Mouse (Mus musculus) hindbrain, embryonic 11.5 days (tissue): ENCODE measurements around the gene Bsph1. TPM values are rescaled to one million over a fixed set of nuclear protein-coding genes. Genes with fewer than 3 reads are reported as not detected.
"Not testable (repeated sequence)": the region's sequence is repeated elsewhere in the genome, so short reads cannot be mapped to it uniquely, and the experiment has no call there.

Source experiments
- ATAC-seq: fragments of 200-750 bp; cut with Nextera tagmentation; 2 replicates; pipeline ENCODE4 v1.8.0; 2017; ENCODE audit warnings: mild to moderate bottlenecking, moderate TSS enrichment, moderate library complexity; ENCODE audit not compliant: low FRiP score
- DNase-seq: peaks from one replicate; pipeline ENCODE4 v3.0.0-alpha.2; 2015; ENCODE audit warnings: low spot score
- H3K27ac ChIP-seq: fragments of 300-500 bp; sonication (generic); 2 replicates; pipeline ENCODE4 v1.5.1; 2014; ENCODE audit warnings: mild to moderate bottlenecking, low read depth, low read length
- H3K27me3 ChIP-seq: fragments of 300-500 bp; sonication (generic); 2 replicates; pipeline ENCODE4 v1.6.1; 2014; ENCODE audit warnings: mild to moderate bottlenecking, low read length, moderate library complexity, mixed read lengths; ENCODE audit not compliant: control insufficient read depth, insufficient read depth
- H3K36me3 ChIP-seq: fragments of 300-500 bp; sonication (generic); 2 replicates; pipeline ENCODE4 v1.6.1; 2014; ENCODE audit warnings: mild to moderate bottlenecking, low read length, moderate library complexity, mixed read lengths; ENCODE audit not compliant: control insufficient read depth, insufficient read depth
- H3K4me1 ChIP-seq: fragments of 300-500 bp; sonication (generic); replicated peaks from 2 replicates; pipeline ENCODE4 v1.6.1; 2014; ENCODE audit warnings: low read length, mixed read lengths; ENCODE audit not compliant: control insufficient read depth, insufficient read depth
- H3K4me2 ChIP-seq: fragments of 300-500 bp; sonication (generic); replicated peaks from 2 replicates; pipeline ENCODE4 v1.6.1; 2014; ENCODE audit warnings: mild to moderate bottlenecking, low read depth, low read length
- H3K4me3 ChIP-seq: fragments of 300-500 bp; sonication (generic); 2 replicates; pipeline ENCODE4 v1.5.1; 2014; ENCODE audit warnings: low read depth, low read length
- H3K9ac ChIP-seq: fragments of 300-500 bp; sonication (generic); 2 replicates; pipeline ENCODE4 v1.6.1; 2014; ENCODE audit warnings: low read depth, low read length
- H3K9me3 ChIP-seq: fragments of 300-500 bp; sonication (generic); 2 replicates; pipeline ENCODE4 v1.6.1; 2016; ENCODE audit warnings: low read length; ENCODE audit not compliant: control insufficient read depth
- WGBS: fragments of 180-500 bp; shearing (Covaris S2); extraction: QIAGEN DNeasy Blood & Tissue Kit; methylation state at CpG from one replicate; pipeline ENCODE4 v1.1.7; 2014; 5-methylcytosine and 5-hydroxymethylcytosine counted together
- polyA plus RNA-seq: library from polyadenylated mRNA; unstranded; fragments of >200 nt; fragmentation: Nextera tagmentation; extraction: Ambion mirVana; gene quantifications from 2 replicates; pipeline ENCODE4 v1.2.1, GENCODE M21; 2014

Gene Bsph1
- not detected in 2 replicates for polyA plus RNA-seq

DNA sequence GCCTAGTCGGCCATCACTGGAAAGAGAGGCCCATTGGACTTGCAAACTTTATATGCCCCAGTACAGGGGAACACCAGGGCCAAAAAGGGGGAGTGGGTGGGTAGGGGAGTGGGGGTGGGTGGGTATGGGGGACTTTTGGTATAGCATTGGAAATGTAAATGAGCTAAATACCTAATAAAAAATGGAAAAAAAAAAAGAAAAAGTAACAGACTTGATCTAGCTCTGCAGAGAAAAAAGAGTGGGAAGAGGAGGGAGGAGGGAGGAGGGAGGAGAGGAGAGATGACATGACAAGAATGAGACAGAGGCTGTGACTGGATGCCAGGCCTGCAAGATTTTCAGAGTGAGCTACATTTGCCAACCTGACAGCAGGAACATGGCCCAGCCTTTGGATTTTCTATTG is at the start of gene Bsph1:
Bsph1 (plus strand) TSS at position 301 of the 400 bp plus-strand sequence.
- ATAC-seq, H3K9me3 ChIP-seq, H3K9ac ChIP-seq, H3K36me3 ChIP-seq, DNase-seq, H3K4me3 ChIP-seq, H3K4me2 ChIP-seq, H3K4me1 ChIP-seq, H3K27ac ChIP-seq, H3K27me3 ChIP-seq: not testable (repeated sequence)
- WGBS: 67% methylated on average over 1 of the region's 1 CpGs

DNA sequence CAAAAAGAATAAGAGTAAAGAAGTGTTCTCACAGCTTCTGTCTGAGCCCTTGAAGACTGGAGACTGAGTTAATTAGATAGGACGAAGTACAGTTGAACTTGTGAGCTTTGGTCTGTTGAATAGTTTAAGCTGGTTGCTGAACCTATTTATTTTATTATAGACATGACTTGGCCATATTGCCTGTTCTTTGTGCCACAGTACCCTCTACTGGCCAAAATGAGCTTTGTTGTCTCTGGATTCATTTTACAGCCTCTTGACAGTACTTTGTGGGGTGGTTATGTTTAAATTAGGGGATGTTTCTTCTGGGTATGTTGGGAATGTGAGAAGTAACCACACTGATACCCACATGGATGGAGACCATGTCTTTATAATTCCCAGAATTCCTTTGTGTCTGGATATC is 60.9 kb downstream of the Bsph1 start:
- peaks cover 5% of the 10 kb centered on the region; the same call in 1 of the 2 replicates for H3K9me3 ChIP-seq
- no peaks in the 10 kb centered on the region for H3K4me1 ChIP-seq
- WGBS: 73% methylated on average over 1 of the region's 1 CpGs
- H3K36me3 ChIP-seq: no peaks in the 10 kb centered on the region
- H3K27me3 ChIP-seq: no peaks in the 10 kb centered on the region
- no peak overlapping the region for H3K4me2 ChIP-seq
- DNase-seq (no peak), ATAC-seq (no peak)
- H3K4me3 ChIP-seq: no peak overlapping the region
- no peak overlapping the region for H3K9ac ChIP-seq
- no peak overlapping the region for H3K27ac ChIP-seq

Other genes starting within 250 kb of the Bsph1 start
- gene Vmn1r89, start 237.8 kb upstream of the Bsph1 start, polyA plus RNA-seq: not detected in 2 replicates
- gene Lig1, start 173.6 kb upstream of the Bsph1 start, polyA plus RNA-seq: 107 and 113 TPM in 2 replicates
- gene Zswim9, start 172.1 kb upstream of the Bsph1 start, polyA plus RNA-seq: 4.9 and 6.7 TPM in 2 replicates
- gene Pla2g4c, start 126.2 kb upstream of the Bsph1 start, polyA plus RNA-seq: 1.6 and 1.7 TPM in 2 replicates
- not detected in 2 replicates for gene Cabp5, start 52.7 kb upstream of the Bsph1 start, polyA plus RNA-seq
- not detected in 2 replicates for gene Bsph2, start 120.2 kb downstream of the Bsph1 start, polyA plus RNA-seq
- gene Sult2a5, start 173.1 kb downstream of the Bsph1 start, polyA plus RNA-seq: not detected in 2 replicates